Mouse (Mus musculus): Measurements from ENCODE around the gene Sspo. TPM values are rescaled to one million over a fixed set of nuclear protein-coding genes. Genes with fewer than 3 reads are reported as not detected.

Gene Sspo
- polyA plus RNA-seq, 1 experiment, result 2.5 TPM

DNA sequence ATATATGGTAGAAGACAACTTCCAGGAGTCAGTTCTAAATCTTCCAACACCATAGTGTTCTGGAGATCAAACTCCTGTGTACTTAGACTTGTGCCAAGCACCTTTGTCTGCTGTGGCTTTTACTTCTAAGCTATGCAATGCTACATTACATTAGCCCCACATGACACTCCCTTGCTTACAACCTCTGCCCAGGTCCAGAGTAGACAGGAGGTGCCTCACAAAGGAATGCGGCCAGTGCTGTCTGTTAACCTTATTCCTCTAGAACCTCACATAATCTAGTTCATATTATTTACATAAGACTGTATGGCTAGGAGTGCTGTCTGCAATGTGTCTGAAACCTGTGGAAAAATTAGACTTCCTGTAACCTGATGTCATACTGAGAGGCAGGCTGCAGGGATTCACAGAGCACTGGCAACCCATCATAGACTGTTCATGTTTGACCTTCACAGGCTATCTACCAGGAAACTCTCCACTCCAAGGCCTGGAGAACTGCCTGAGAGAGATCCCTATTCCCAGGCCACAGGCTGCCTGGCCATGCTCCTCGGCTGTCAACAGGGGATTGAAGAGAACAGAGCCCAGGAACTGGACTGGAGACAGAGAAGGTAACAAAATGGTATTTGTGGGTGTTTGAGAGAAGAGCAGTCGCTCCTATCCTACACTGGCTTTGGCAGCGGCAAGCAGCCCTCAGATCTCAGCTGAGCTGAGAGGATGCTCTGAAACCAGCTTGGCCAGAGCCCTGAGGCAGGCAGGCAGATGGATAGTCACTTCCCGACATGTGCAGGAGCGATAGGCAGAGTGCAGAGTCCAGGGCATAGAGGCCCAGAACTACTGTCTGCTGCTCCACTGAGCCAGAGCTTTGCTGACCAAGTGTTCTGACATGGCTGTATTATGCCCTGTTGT, 36.6 kb upstream of the Sspo start:
- no peak overlapping the region for H3K4me2 ChIP-seq (ENCODE audit: low read depth)
- TF ChIP-seq SRF (IDR thresholded peaks at IDR 0.05; ENCODE audit: control insufficient read depth, insufficient read length, low read depth) (no peak), MAX (IDR thresholded peaks at IDR 0.05; ENCODE audit: low read depth) (no peak), POLR2AphosphoS2 (IDR thresholded peaks at IDR 0.05; ENCODE audit: insufficient read length, low read depth) (no peak), REST (IDR thresholded peaks at IDR 0.05; ENCODE audit: insufficient read depth, insufficient read length) (no peak), MYOD1 (IDR thresholded peaks at IDR 0.05; ENCODE audit: control insufficient read depth in 1 of 3, insufficient read length in 2 of 3, low read depth in 2 of 3) (no peak), MYOG (IDR thresholded peaks at IDR 0.05; ENCODE audit: control insufficient read depth in 1 of 3, insufficient read depth in 1 of 3, insufficient read length in 2 of 3, low read depth in 2 of 3) (no peak), USF1 (IDR thresholded peaks at IDR 0.05; ENCODE audit: low read depth) (no peak), TCF3 (IDR thresholded peaks at IDR 0.05; ENCODE audit: insufficient read length, low read depth) (no peak), CEBPB (IDR thresholded peaks at IDR 0.05; ENCODE audit: insufficient read depth, poor library complexity, severe bottlenecking) (no peak), POLR2A (IDR thresholded peaks at IDR 0.05; ENCODE audit: insufficient read length, low read depth) (no peak), E2F4 (IDR thresholded peaks at IDR 0.05; ENCODE audit: insufficient read depth) (no peak), TCF12 (IDR thresholded peaks at IDR 0.05; ENCODE audit: insufficient read depth, poor library complexity, severe bottlenecking) (no peak)

DNA sequence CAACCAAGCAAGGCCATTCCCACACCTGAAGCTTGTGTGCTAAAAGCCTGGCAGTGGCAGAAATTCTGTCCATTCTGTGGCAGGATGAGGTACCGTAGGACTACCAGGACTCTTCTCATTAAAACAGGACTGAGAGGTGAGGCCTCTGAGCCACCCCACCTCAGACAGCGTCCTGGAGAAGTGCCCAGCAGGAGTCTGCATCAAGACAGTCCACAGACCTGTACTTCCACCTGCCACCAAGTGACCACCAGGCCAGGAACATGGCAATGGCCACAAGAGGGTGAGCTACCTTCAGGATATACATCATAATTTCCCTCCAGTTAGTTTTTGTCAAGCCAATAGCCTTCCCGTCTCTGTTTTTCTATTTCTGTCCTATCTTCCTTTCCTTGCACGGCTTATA, 35.9 kb upstream of the Sspo start:
- H3K79me2 ChIP-seq (ENCODE audit: control insufficient read depth, insufficient read depth), result no peaks in the 10 kb centered on the region
- no peak overlapping the region for H3K4me2 ChIP-seq (ENCODE audit: low read depth)
- no peak overlapping the region for H3ac ChIP-seq (ENCODE audit: control insufficient read depth, insufficient read length)
- no peaks in the 10 kb centered on the region for H3K36me3 ChIP-seq (ENCODE audit: control insufficient read depth, insufficient read depth)
- TF ChIP-seq POLR2A (IDR thresholded peaks at IDR 0.05; ENCODE audit: insufficient read length, low read depth) (no peak), SRF (IDR thresholded peaks at IDR 0.05; ENCODE audit: control insufficient read depth, insufficient read length, low read depth) (no peak), MYOG (IDR thresholded peaks at IDR 0.05; ENCODE audit: control insufficient read depth in 1 of 3, insufficient read depth in 1 of 3, insufficient read length in 2 of 3, low read depth in 2 of 3) (no peak), MAX (IDR thresholded peaks at IDR 0.05; ENCODE audit: low read depth) (no peak), TCF12 (IDR thresholded peaks at IDR 0.05; ENCODE audit: insufficient read depth, poor library complexity, severe bottlenecking) (no peak), MYOD1 (IDR thresholded peaks at IDR 0.05; ENCODE audit: control insufficient read depth in 1 of 3, insufficient read length in 2 of 3, low read depth in 2 of 3) (no peak), CEBPB (IDR thresholded peaks at IDR 0.05; ENCODE audit: insufficient read depth, poor library complexity, severe bottlenecking) (no peak), TCF3 (IDR thresholded peaks at IDR 0.05; ENCODE audit: insufficient read length, low read depth) (no peak), E2F4 (IDR thresholded peaks at IDR 0.05; ENCODE audit: insufficient read depth) (no peak), REST (IDR thresholded peaks at IDR 0.05; ENCODE audit: insufficient read depth, insufficient read length) (no peak), USF1 (IDR thresholded peaks at IDR 0.05; ENCODE audit: low read depth) (no peak), POLR2AphosphoS2 (IDR thresholded peaks at IDR 0.05; ENCODE audit: insufficient read length, low read depth) (no peak)
- H3K27me3 ChIP-seq (ENCODE audit: control insufficient read depth, insufficient read depth, insufficient read length), result no peaks in the 10 kb centered on the region
- no peak overlapping the region for H3K4me3 ChIP-seq

More for the DNA sequence above, 36.6 kb upstream of the Sspo start:
- Histone ChIP-seq H3ac (ENCODE audit: control insufficient read depth, insufficient read length) (no peak overlapping the region), H3K36me3 (ENCODE audit: control insufficient read depth, insufficient read depth) (no peaks in the 10 kb centered on the region), H3K27me3 (ENCODE audit: control insufficient read depth, insufficient read depth, insufficient read length) (no peaks in the 10 kb centered on the region), H3K4me3 (no peak overlapping the region), H3K79me2 (ENCODE audit: control insufficient read depth, insufficient read depth) (no peaks in the 10 kb centered on the region)

DNA sequence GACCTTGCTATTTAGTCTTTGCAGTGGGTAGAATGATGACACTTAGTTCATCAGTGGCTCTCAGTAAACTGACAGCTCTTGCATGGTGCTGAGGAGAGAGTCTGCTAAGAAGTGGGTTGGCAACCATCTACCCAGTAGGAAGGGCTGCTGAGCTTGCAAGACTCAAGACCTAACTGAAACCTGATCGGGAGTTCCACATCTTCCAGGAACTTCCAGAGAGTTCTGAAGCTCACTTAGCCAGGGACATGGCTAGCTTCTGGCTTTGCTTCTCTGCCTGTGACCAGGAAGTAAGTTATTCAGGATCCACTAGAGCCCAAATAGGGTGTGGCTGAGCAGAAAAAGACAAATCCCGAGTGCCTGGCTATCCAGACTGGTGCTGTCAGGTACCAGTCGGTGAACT, 35.4 kb upstream of the Sspo start:
- no peak overlapping the region for H3K4me2 ChIP-seq (ENCODE audit: low read depth)
- no peaks in the 10 kb centered on the region for H3K27me3 ChIP-seq (ENCODE audit: control insufficient read depth, insufficient read depth, insufficient read length)
- H3K4me3 ChIP-seq, result no peak overlapping the region
- H3K79me2 ChIP-seq (ENCODE audit: control insufficient read depth, insufficient read depth), result no peaks in the 10 kb centered on the region
- no peaks in the 10 kb centered on the region for H3K36me3 ChIP-seq (ENCODE audit: control insufficient read depth, insufficient read depth)
- TF ChIP-seq POLR2AphosphoS2 (IDR thresholded peaks at IDR 0.05; ENCODE audit: insufficient read length, low read depth) (no peak), USF1 (IDR thresholded peaks at IDR 0.05; ENCODE audit: low read depth) (no peak), MAX (IDR thresholded peaks at IDR 0.05; ENCODE audit: low read depth) (no peak), REST (IDR thresholded peaks at IDR 0.05; ENCODE audit: insufficient read depth, insufficient read length) (no peak)
- no peak overlapping the region for H3ac ChIP-seq (ENCODE audit: control insufficient read depth, insufficient read length)

DNA sequence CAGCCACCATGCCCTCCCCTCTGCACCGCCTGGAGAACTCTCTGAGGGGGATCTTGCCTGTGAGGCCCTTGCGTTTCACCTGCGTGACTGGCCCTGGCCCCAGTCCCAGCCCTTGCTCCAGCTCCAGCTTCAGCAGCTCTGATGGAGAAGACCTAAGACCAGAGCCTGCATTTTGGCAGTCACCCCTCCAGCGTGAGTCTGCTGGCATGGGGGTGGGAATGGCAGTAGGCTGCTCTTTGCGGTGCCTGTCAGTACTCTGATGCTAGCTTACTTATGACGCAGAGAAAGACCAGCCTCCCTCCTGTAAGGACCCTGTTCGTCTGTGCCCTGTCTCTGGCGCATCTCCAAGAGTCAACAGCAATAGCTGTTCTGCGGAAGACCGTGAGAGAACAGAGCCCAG, 34.9 kb upstream of the Sspo start:
- TF ChIP-seq POLR2AphosphoS2 (IDR thresholded peaks at IDR 0.05; ENCODE audit: insufficient read length, low read depth) (no peak), REST (IDR thresholded peaks at IDR 0.05; ENCODE audit: insufficient read depth, insufficient read length) (no peak), POLR2A (IDR thresholded peaks at IDR 0.05; ENCODE audit: insufficient read length, low read depth) (no peak), SRF (IDR thresholded peaks at IDR 0.05; ENCODE audit: control insufficient read depth, insufficient read length, low read depth) (no peak), E2F4 (IDR thresholded peaks at IDR 0.05; ENCODE audit: insufficient read depth) (no peak), TCF12 (IDR thresholded peaks at IDR 0.05; ENCODE audit: insufficient read depth, poor library complexity, severe bottlenecking) (no peak)
- H3K36me3 ChIP-seq (ENCODE audit: control insufficient read depth, insufficient read depth), result no peaks in the 10 kb centered on the region
- no peaks in the 10 kb centered on the region for H3K27me3 ChIP-seq (ENCODE audit: control insufficient read depth, insufficient read depth, insufficient read length)
- H3K79me2 ChIP-seq (ENCODE audit: control insufficient read depth, insufficient read depth), result no peaks in the 10 kb centered on the region
- no peak overlapping the region for H3K4me2 ChIP-seq (ENCODE audit: low read depth)
- H3ac ChIP-seq (ENCODE audit: control insufficient read depth, insufficient read length), result no peak overlapping the region
- H3K4me3 ChIP-seq, result no peak overlapping the region

DNA sequence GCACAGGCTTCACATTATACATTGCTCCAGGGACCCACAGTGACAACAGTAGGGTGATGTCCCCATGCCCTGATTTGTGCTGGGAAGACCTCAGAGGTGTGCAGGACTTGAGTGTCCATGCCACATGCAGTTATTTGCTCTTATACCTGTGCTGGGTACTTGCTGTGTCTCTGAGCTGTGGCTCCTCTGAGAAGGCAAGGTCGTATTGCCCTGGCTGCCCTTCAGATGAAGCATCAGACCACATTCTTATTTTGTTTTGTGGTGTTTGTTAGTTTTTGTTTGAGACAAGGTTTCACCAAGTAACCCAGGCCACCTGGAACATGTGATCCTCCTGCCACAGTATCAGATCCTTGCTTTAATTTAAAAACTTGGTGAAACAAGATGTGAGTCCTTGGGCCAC, 33.1 kb upstream of the Sspo start:
- no peak overlapping the region for H3ac ChIP-seq (ENCODE audit: control insufficient read depth, insufficient read length)

More for the DNA sequence above, 33.1 kb upstream of the Sspo start:
- TF ChIP-seq E2F4 (IDR thresholded peaks at IDR 0.05; ENCODE audit: insufficient read depth) (no peak), TCF3 (IDR thresholded peaks at IDR 0.05; ENCODE audit: insufficient read length, low read depth) (no peak), TCF12 (IDR thresholded peaks at IDR 0.05; ENCODE audit: insufficient read depth, poor library complexity, severe bottlenecking) (no peak)
- Histone ChIP-seq H3K36me3 (ENCODE audit: control insufficient read depth, insufficient read depth) (no peaks in the 10 kb centered on the region), H3K4me2 (ENCODE audit: low read depth) (no peak overlapping the region), H3K27me3 (ENCODE audit: control insufficient read depth, insufficient read depth, insufficient read length) (no peaks in the 10 kb centered on the region), H3K79me2 (ENCODE audit: control insufficient read depth, insufficient read depth) (no peaks in the 10 kb centered on the region), H3K4me3 (no peak overlapping the region)
